Mouse (Mus musculus) CD8-positive naive resting alpha-beta T cell, adult 2 months (primary cell): Measurements from ENCODE around the gene Smap1.
"Not testable (repeated sequence)": the region's sequence is repeated elsewhere in the genome, so short reads cannot be mapped to it uniquely, and the experiment has no call there.

Experiments used
- DNase-seq, 2 experiments: peaks; one replicate each; pipeline ENCODE4 v3.0.0; 2022; ENCODE audit warnings: low read depth in 2 of 2, low spot score in 2 of 2

Gene Smap1

GRCm38 (mm10) chr1:23921711-23922529 lies at the start of gene Smap1:
TSS of gene Smap1 (minus strand) at chr1:23922317.
- peak; percentile 49 to 55 for DNase-seq

GRCm38 (mm10) chr1:23971159-23971558 lies 49.0 kb upstream of the Smap1 start:
- DNase-seq, result not testable (repeated sequence)

GRCm38 (mm10) chr1:23968027-23968725 lies 46.1 kb upstream of the Smap1 start:
- DNase-seq, result no peak

GRCm38 (mm10) chr1:23966226-23966625 lies 44.1 kb upstream of the Smap1 start:
- no peak for DNase-seq

- no peak for DNase-seq
These were observed 37.3 kb upstream of the Smap1 start for GRCm38 (mm10) chr1:23959415-23959732.

- no peak for DNase-seq
These were observed 36.7 kb upstream of the Smap1 start for GRCm38 (mm10) chr1:23958668-23959414.

- DNase-seq, result no peak
These were observed 36.0 kb upstream of the Smap1 start for GRCm38 (mm10) chr1:23958101-23958500.

- DNase-seq, result no peak
These were observed 33.4 kb upstream of the Smap1 start for GRCm38 (mm10) chr1:23955539-23955938.

- no peak for DNase-seq
These were observed 31.8 kb upstream of the Smap1 start for GRCm38 (mm10) chr1:23953921-23954320.

GRCm38 (mm10) chr1:23948778-23949699 lies 26.9 kb upstream of the Smap1 start:
- DNase-seq, result no peak

GRCm38 (mm10) chr1:23948290-23948689 lies 26.2 kb upstream of the Smap1 start:
- DNase-seq, result no peak

GRCm38 (mm10) chr1:23944076-23944475 lies 22.0 kb upstream of the Smap1 start:
- no peak for DNase-seq

GRCm38 (mm10) chr1:23943146-23943940 lies 21.2 kb upstream of the Smap1 start:
- no peak for DNase-seq

- no peak for DNase-seq
These were observed 13.3 kb upstream of the Smap1 start for GRCm38 (mm10) chr1:23935408-23935762.

GRCm38 (mm10) chr1:23934669-23935407 lies 12.7 kb upstream of the Smap1 start:
- DNase-seq, result no peak

- no peak for DNase-seq
These were observed 7.3 kb upstream of the Smap1 start for GRCm38 (mm10) chr1:23929410-23929809.

- no peak for DNase-seq
These were observed 6.3 kb upstream of the Smap1 start for GRCm38 (mm10) chr1:23928371-23928770.

- peak in 1 of 2 experiments; percentile 9 for DNase-seq
These were observed 1.9 kb upstream of the Smap1 start for GRCm38 (mm10) chr1:23923779-23924708.
